Mouse (Mus musculus): ENCODE data around the gene Mki67.

DNA sequence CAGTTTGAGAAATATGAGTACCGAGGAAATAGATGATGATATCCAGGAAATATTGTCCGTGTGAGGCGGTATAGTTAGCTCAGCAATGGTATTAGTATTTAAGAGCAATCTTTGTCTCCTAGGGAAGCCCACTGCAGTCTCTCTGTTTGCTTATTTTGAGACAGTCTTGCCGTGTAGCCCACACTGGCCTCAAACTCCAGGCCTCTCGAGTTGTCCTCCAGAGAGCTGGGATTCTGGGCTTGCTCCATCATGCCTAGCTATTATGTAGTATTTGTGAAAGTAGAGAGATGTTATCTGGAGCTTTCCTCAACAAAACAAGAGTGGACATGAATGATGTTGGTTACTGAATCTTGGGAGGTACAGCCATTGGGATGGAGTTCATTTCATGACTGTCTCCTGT lies 18.2 kb upstream of the Mki67 start:
- TF ChIP-seq CTCF (IDR thresholded peaks at IDR 0.05; ENCODE audit: low read depth): no peak
- TF ChIP-seq EP300 (optimal IDR thresholded peaks at IDR 0.05): no peak

Data from stomach, postnatal 0 days (tissue).